Mouse (Mus musculus) kidney, embryonic 16.5 days (tissue): ENCODE data around the gene Nr2c2. TPM values are rescaled to one million over a fixed set of nuclear protein-coding genes. Genes with fewer than 3 reads are reported as not detected.

Source experiments
- ATAC-seq: fragments of 200-750 bp; cut with Nextera tagmentation; 2 replicates; pipeline ENCODE4 v1.8.0; 2017; ENCODE audit warnings: moderate TSS enrichment; ENCODE audit not compliant: low FRiP score, low TSS enrichment
- H3K27ac ChIP-seq: fragments of 300-500 bp; sonication (generic); 2 replicates; pipeline ENCODE4 v1.5.1; 2014; ENCODE audit warnings: low read length
- H3K27me3 ChIP-seq: fragments of 300-500 bp; sonication (generic); 2 replicates; pipeline ENCODE4 v1.6.1; 2014; ENCODE audit warnings: low read length, control low read depth, mixed read lengths; ENCODE audit not compliant: insufficient read depth
- H3K36me3 ChIP-seq: fragments of 300-500 bp; sonication (generic); 2 replicates; pipeline ENCODE4 v1.6.1; 2014; ENCODE audit warnings: low read length, control low read depth, mixed read lengths; ENCODE audit not compliant: insufficient read depth
- H3K4me1 ChIP-seq: fragments of 300-500 bp; sonication (generic); 2 replicates; pipeline ENCODE4 v1.6.1; 2014; ENCODE audit warnings: low read length, control low read depth, mixed read lengths; ENCODE audit not compliant: insufficient read depth
- H3K4me2 ChIP-seq: fragments of 300-500 bp; sonication (generic); replicated peaks from 2 replicates; pipeline ENCODE4 v1.6.1; 2014; ENCODE audit warnings: low read depth, low read length
- H3K4me3 ChIP-seq: fragments of 300-500 bp; sonication (generic); 2 replicates; pipeline ENCODE4 v1.5.1; 2014; ENCODE audit warnings: mild to moderate bottlenecking, low read length
- H3K9ac ChIP-seq: fragments of 300-500 bp; sonication (generic); replicated peaks from 2 replicates; pipeline ENCODE4 v1.6.1; 2014; ENCODE audit warnings: low read length
- H3K9me3 ChIP-seq: fragments of 300-500 bp; sonication (generic); 2 replicates; pipeline ENCODE4 v1.6.1; 2016; ENCODE audit warnings: low read length, control low read depth
- WGBS: fragments of 180-500 bp; shearing (Covaris S2); extraction: QIAGEN DNeasy Blood & Tissue Kit; methylation state at CpG from one replicate; pipeline ENCODE4 v1.1.7; 2014; 5-methylcytosine and 5-hydroxymethylcytosine counted together
- polyA plus RNA-seq: library from polyadenylated mRNA; unstranded; fragments of >200 nt; fragmentation: Nextera tagmentation; extraction: Ambion mirVana; gene quantifications from 2 replicates; pipeline ENCODE4 v1.2.1, GENCODE M21; 2015

The Nr2c2 gene
- polyA plus RNA-seq, 1 experiment from 2014 or later = 12.6 TPM

DNA sequence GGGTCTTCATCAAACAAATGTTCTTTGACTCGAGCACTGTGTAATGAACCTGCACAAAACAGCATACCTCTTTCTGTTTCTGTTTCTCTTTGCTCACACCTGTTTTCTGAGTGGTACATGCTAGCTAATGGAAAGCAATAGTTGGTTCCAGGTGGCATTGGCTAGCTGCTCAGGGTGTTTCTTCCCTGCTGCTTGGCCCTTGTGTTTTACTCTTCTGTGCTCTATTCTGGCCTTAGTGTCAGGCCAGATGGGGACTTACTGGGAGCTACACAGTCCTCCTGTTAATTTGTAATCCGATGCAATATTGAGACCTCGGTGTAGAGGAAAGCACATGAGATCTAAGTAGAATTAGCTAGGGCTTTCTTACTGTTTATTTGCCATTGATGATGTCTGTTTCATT lies 67.6 kb downstream of the Nr2c2 start:
- Histone ChIP-seq H3K9ac (no peak overlapping the region), H3K27ac (no peak overlapping the region), H3K4me2 (no peak overlapping the region), H3K4me1 (no peaks in the 10 kb centered on the region), H3K4me3 (no peak overlapping the region), H3K36me3 (peaks cover 83% of the 10 kb centered on the region), H3K9me3 (no peaks in the 10 kb centered on the region), H3K27me3 (no peaks in the 10 kb centered on the region)
- no peak for ATAC-seq
- 86% methylated on average over 3 of the region's 3 CpGs for WGBS

DNA sequence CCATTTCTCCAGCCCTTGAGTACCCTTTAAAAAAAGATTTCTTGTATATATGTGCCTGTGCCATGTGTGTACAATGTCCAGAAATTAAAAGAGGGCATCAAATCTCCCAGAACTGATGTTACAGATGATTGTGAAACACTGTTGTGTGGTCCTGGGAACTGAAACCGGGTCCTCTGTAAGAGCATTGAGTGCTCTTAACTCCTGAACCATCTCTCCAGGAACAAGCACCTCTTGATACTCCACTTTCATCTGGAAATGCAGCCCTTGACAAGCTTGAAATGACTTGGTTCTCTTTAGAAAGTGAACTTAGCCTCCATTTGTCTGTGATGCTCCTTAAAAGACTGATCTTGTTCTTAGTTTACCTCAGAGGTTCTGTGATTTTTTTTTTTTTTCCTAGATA lies 71.5 kb downstream of the Nr2c2 start:
- Histone ChIP-seq H3K9me3 (no peaks in the 10 kb centered on the region), H3K4me1 (no peaks in the 10 kb centered on the region), H3K4me3 (no peak overlapping the region), H3K9ac (no peak overlapping the region), H3K27me3 (no peaks in the 10 kb centered on the region), H3K36me3 (peaks cover 78% of the 10 kb centered on the region), H3K27ac (no peak overlapping the region), H3K4me2 (no peak overlapping the region)
- WGBS = 88% methylated on average over 1 of the region's 1 CpGs
- ATAC-seq = no peak

DNA sequence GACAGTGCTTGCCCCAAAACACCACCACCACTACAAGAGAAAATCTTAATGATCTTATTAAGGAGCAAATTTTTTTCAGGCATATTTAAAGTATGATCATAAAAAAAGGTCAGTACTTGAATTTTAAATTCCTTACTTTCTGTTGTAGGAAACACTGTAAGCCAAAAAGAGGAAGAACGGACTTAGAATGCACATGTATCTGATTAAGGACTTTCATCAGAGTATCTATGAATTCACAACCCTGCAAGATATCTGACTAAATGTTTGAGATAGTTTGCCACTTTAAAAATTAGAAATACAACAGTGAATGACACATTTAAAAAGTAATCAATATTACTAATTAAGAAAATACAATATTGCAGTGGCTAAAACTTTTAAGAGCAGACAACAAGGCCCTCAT lies 85.3 kb downstream of the Nr2c2 start:
- no peak overlapping the region for H3K4me2 ChIP-seq
- 93% methylated on average over 1 of the region's 1 CpGs for whole genome bisulfite sequencing
- no peak overlapping the region for H3K4me3 ChIP-seq
- no peaks in the 10 kb centered on the region for H3K27me3 ChIP-seq
- no peak overlapping the region for H3K27ac ChIP-seq
- no peak overlapping the region for H3K9ac ChIP-seq
- H3K4me1 ChIP-seq = no peaks in the 10 kb centered on the region
- ATAC-seq = no peak
- peaks cover 10% of the 10 kb centered on the region; the same call in 1 of the 2 replicates for H3K9me3 ChIP-seq
- peaks cover 68% of the 10 kb centered on the region for H3K36me3 ChIP-seq

DNA sequence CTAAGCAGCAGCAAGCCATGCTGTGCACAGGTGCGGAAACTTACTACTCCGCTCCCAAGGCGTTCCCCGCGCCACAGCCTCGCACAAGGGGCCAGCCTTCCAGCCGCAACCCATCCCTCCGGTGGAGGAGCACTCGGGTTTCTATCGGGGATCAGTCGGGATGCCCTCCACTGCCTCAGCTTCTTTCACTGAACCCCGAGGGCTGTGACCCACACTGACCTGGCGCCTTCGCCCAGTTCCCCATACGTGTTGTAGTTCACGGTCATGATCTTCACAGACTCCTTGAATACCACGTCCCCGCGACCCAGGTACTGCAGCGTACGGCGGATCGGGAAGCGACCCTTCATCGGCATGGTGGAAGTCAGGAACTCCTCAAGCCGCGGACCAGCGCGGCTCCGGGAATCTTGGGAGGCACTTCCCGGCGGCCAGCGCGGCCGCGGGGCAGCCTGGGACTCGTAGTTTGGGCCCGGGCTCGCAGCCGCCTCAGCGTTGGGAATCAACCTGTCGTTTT lies 92.5 kb downstream of the Nr2c2 start, which contains the start of gene Mrps25:
TSS of gene Mrps25 (minus strand) at position 413 of the 511 bp plus-strand sequence.
- H3K27me3 ChIP-seq = no peaks in the 10 kb centered on the region
- peaks cover 35% of the 10 kb centered on the region for H3K36me3 ChIP-seq
- peaks cover 10% of the 10 kb centered on the region; the same call in 1 of the 2 replicates for H3K9me3 ChIP-seq
- H3K4me1 ChIP-seq = peaks cover 10% of the 10 kb centered on the region
- under 1% methylated on average over 42 of the region's 42 CpGs for WGBS
- peak; percentile 93 for ATAC-seq
- H3K27ac ChIP-seq = peak within 1 kb of the TSS; percentile 59; the same call in 1 of the 2 replicates
- peak within 1 kb of the TSS; percentile 68 for H3K4me2 ChIP-seq
- peak within 1 kb of the TSS; percentile 85 for H3K9ac ChIP-seq
- peak within 1 kb of the TSS; percentile 84 for H3K4me3 ChIP-seq

DNA sequence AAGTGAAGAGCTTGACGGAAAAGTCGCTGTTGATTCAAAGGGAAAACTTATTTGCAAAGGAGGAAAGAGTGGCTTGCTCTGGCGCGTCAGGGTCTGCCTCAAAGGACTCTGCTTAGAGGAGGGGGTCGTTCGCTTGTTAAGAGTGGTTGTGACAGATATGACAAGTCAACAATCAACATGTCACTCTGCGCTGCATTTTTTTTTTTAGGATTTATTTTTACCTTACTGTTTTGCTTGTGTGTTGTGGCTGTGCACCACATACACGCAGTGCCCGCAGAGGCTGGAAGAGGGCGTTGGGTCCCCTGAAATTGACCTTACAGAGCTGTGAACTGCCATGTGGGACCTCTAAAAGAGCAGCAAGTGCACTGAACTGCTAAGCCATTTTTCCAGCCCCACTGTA lies 93.0 kb downstream of the Nr2c2 start:
- Histone ChIP-seq H3K4me3 (peak overlapping the region; percentile 84), H3K27ac (no peak overlapping the region), H3K4me1 (peaks cover 10% of the 10 kb centered on the region), H3K4me2 (peak overlapping the region; percentile 68), H3K27me3 (no peaks in the 10 kb centered on the region), H3K9me3 (peaks cover 6% of the 10 kb centered on the region; the same call in 1 of the 2 replicates), H3K36me3 (peaks cover 35% of the 10 kb centered on the region), H3K9ac (peak overlapping the region; percentile 85)
- peak; percentile 58 for ATAC-seq
- 7% methylated on average over 10 of the region's 10 CpGs for WGBS

DNA sequence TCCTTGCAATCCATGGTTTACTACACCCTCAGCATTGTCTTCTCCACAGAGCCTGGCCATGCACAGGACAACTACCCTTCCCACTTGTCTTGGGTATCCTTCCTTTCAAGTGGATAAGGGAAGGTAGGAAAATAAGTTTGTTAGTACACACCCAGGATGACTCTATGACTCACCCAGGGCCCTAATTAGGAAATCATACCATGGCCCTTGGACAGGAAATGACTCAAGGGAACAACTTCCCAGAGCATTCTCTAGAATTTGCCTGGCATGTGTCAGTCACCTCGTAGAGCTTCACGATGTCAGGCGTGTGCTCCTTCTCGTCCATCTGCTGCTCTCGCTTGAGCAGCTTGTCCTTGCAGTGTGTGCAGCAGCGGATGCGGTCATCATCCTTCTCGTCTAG lies 108.2 kb downstream of the Nr2c2 start:
- ATAC-seq = no peak
- Histone ChIP-seq H3K36me3 (peaks cover 47% of the 10 kb centered on the region), H3K9me3 (no peaks in the 10 kb centered on the region), H3K27me3 (no peaks in the 10 kb centered on the region), H3K27ac (no peak overlapping the region), H3K9ac (no peak overlapping the region), H3K4me3 (no peak overlapping the region), H3K4me1 (no peaks in the 10 kb centered on the region), H3K4me2 (no peak overlapping the region)
- WGBS = 90% methylated on average over 8 of the region's 8 CpGs

DNA sequence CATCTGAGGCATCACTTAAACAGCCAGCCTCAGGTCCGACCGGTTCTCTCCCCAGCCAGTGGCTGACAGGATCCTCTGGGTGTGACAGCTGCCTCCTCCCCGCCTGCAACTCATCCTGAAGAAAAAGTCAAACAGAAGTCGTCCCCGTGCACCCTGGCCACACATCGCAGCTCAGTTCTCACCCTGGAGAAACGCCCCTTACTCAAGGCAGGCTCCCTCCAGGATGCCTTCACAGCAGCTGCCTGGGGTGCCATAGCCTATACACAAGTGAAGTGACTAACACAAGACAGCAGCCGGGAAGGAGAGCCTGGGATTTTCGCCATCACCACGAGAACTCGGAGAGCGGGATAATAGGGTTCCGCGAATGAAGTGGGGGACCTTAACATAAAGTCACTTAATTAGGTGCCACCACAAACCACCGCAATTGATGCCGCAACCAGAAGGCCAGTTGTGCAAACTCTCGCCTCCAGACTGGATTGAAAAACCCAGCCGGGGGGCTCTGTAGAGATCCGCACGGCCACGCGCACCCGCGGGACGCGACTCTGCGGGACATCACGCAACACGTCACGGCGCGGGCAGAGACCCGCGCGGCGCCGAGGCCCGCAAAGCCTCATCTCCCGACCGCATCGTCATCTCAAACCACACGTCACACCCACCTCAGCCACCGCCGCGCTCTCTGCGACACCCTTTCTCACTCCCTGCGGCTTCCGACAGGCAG lies 123.0 kb downstream of the Nr2c2 start:
- Histone ChIP-seq H3K4me2 (peak overlapping the region; percentile 91), H3K27me3 (no peaks in the 10 kb centered on the region), H3K9me3 (no peaks in the 10 kb centered on the region), H3K4me3 (peak overlapping the region; percentile 98), H3K27ac (peak overlapping the region; percentile 78), H3K36me3 (peaks cover 13% of the 10 kb centered on the region), H3K4me1 (peaks cover 14% of the 10 kb centered on the region), H3K9ac (peak overlapping the region; percentile 98)
- under 1% methylated on average over 48 of the region's 48 CpGs for WGBS
- peak; percentile 32 for ATAC-seq

DNA sequence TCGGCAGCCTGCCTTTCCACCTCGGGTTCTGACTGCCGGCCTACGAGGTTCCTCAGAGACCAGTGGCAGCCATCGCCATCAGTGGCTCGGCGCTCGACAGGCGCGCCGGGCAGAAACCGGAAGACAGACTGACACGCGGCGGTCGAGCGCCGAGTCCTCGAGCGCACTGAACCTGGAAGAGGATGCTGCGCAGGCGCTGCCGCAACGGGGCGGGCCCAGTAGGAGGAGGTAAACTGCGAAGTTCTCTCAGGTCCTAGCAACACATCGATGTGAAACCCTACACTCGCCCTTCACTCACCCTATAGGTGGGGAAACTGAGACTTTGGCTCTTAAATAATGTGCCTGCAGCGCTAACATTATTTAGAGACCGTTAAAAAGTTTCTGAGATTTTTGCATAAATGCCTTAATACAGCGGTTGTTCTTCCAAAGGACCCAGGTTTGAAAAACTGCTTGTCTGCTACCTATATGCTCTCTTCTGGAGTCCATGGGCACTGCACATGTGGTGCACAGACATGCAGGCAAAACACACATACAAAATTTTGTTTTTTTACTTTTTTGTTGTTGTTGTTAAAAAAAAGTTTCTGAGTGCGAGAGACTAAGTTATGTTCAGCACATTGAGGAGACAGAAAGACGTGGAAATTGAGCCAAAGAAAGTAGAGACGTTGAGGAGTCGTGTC lies 123.7 kb downstream of the Nr2c2 start, which contains the start of gene Rbsn:
TSS of gene Rbsn (minus strand) at position 153 of the 677 bp plus-strand sequence.
- Histone ChIP-seq H3K9ac (peak within 1 kb of the TSS; percentile 98), H3K27ac (peak within 1 kb of the TSS; percentile 78), H3K4me2 (peak within 1 kb of the TSS; percentile 91), H3K36me3 (peaks cover 8% of the 10 kb centered on the region; the same call in 1 of the 2 replicates), H3K4me1 (peaks cover 14% of the 10 kb centered on the region), H3K27me3 (no peaks in the 10 kb centered on the region), H3K4me3 (peak within 1 kb of the TSS; percentile 98), H3K9me3 (no peaks in the 10 kb centered on the region)
- WGBS = 8% methylated on average over 35 of the region's 35 CpGs
- peak; percentile 95 for ATAC-seq

DNA sequence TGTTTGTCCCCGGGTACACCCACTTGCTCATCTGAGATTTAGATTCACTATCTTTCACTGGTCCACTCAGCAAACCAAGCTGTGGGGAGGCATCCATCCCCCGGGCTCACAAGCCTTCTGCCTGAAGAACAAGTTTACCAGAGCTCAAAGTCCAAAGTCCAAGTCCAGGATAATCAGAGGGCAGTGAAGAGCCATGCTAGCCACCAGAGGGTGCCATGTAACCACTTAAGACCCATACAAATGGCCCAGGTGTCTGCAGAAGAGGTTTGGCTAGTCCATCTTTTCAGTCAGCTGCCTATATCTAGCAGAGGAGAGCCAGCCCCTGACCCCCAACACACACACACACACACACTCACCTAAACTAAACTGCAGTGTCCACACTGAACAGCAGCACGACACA lies 128.3 kb downstream of the Nr2c2 start:
- Histone ChIP-seq H3K4me3 (no peak overlapping the region), H3K4me2 (no peak overlapping the region), H3K4me1 (peaks cover 4% of the 10 kb centered on the region; the same call in 1 of the 2 replicates), H3K27me3 (no peaks in the 10 kb centered on the region), H3K9ac (no peak overlapping the region), H3K36me3 (no peaks in the 10 kb centered on the region), H3K9me3 (no peaks in the 10 kb centered on the region), H3K27ac (no peak overlapping the region)
- ATAC-seq = no peak
- 46% methylated on average over 3 of the region's 3 CpGs for WGBS
